Mouse (Mus musculus) gastrocnemius, postnatal 14 days (tissue): ENCODE measurements around the gene Ntng1. TPM values are rescaled to one million over a fixed set of nuclear protein-coding genes. Genes with fewer than 3 reads are reported as not detected.
"Not testable (repeated sequence)": the region's sequence is repeated elsewhere in the genome, so short reads cannot be mapped to it uniquely, and the experiment has no call there.

ENCODE experiments used
- DNase-seq: peaks from one replicate; pipeline ENCODE4 v3.0.0; 2021; ENCODE audit warnings: mixed read lengths
- intact Hi-C: fragments of 180-260 bp; cut with DNase I; formaldehyde crosslinking; loops from one replicate; pipeline ENCODE4 v1.15.1; 2025; ENCODE audit warnings: low total_unique reads
- total RNA-seq, 2 experiments: library from RNA; stranded (reverse); gene quantifications; 2 replicates each; pipeline ENCODE4 v1.2.3; 2021

Ntng1 gene
- total RNA-seq, 2 experiments from 2014 or later = 0.60 to 0.92 TPM

- intact Hi-C loops = no loop called here
- no peak for DNase-seq
These were observed 334.7 kb downstream of the Ntng1 start for GRCm38 (mm10) chr3:109809065-109809464.

GRCm38 (mm10) chr3:109807211-109807934, 336.4 kb downstream of the Ntng1 start:
- no peak for DNase-seq
- intact Hi-C loops = no loop called here

GRCm38 (mm10) chr3:109804145-109804544, 339.7 kb downstream of the Ntng1 start:
- intact Hi-C loops = no loop called here
- DNase-seq = no peak

- DNase-seq = no peak
- intact Hi-C loops = no loop called here
These were observed 340.2 kb downstream of the Ntng1 start for GRCm38 (mm10) chr3:109803616-109804015.

GRCm38 (mm10) chr3:109797354-109797753, 346.5 kb downstream of the Ntng1 start:
- no peak for DNase-seq
- intact Hi-C loops = no loop called here

- DNase-seq = no peak
- intact Hi-C loops = no loop called here
These were observed 360.6 kb downstream of the Ntng1 start for GRCm38 (mm10) chr3:109783231-109783630.

GRCm38 (mm10) chr3:109782289-109782951, 361.4 kb downstream of the Ntng1 start:
- peak; percentile 30 for DNase-seq
- intact Hi-C loops = no loop called here

GRCm38 (mm10) chr3:109781917-109782288, 361.9 kb downstream of the Ntng1 start:
- intact Hi-C loops = no loop called here

GRCm38 (mm10) chr3:109775200-109775599, 368.6 kb downstream of the Ntng1 start:
- intact Hi-C loops = no loop called here
- DNase-seq = no peak

More at GRCm38 (mm10) chr3:109781917-109782288, 361.9 kb downstream of the Ntng1 start:
- no peak for DNase-seq

- intact Hi-C loops = no loop called here
These were observed 371.7 kb downstream of the Ntng1 start for GRCm38 (mm10) chr3:109772120-109772519.

GRCm38 (mm10) chr3:109766939-109767338, 376.9 kb downstream of the Ntng1 start:
- DNase-seq = peak; percentile 17
- intact Hi-C loops = no loop called here

More at GRCm38 (mm10) chr3:109772120-109772519, 371.7 kb downstream of the Ntng1 start:
- DNase-seq = no peak

- intact Hi-C loops = no loop called here
- no peak for DNase-seq
These were observed 378.2 kb downstream of the Ntng1 start for GRCm38 (mm10) chr3:109765608-109766007.

GRCm38 (mm10) chr3:109765141-109765540, 378.7 kb downstream of the Ntng1 start:
- no peak for DNase-seq

GRCm38 (mm10) chr3:109756426-109756825, 387.4 kb downstream of the Ntng1 start:
- intact Hi-C loops = no loop called here
- no peak for DNase-seq

More at GRCm38 (mm10) chr3:109765141-109765540, 378.7 kb downstream of the Ntng1 start:
- intact Hi-C loops = no loop called here

- DNase-seq, intact Hi-C loops: not testable (repeated sequence)
These were observed 396.2 kb downstream of the Ntng1 start for GRCm38 (mm10) chr3:109747593-109747992.

GRCm38 (mm10) chr3:109740466-109741102, 403.2 kb downstream of the Ntng1 start:
- intact Hi-C loops = no loop called here
- no peak for DNase-seq

GRCm38 (mm10) chr3:109732327-109733182, 411.3 kb downstream of the Ntng1 start:
- DNase-seq = no peak
- intact Hi-C loops = no loop called here

- intact Hi-C loops = no loop called here
- no peak for DNase-seq
These were observed 412.1 kb downstream of the Ntng1 start for GRCm38 (mm10) chr3:109731592-109732230.
